Mouse (Mus musculus): Measurements from ENCODE around the gene Cyp2c65. TPM values are rescaled to one million over a fixed set of nuclear protein-coding genes. Genes with fewer than 3 reads are reported as not detected.
"Not testable (repeated sequence)": the region's sequence is repeated elsewhere in the genome, so short reads cannot be mapped to it uniquely, and the experiment has no call there.

The Cyp2c65 gene
- not detected for polyA plus RNA-seq (2017; shearing (Covaris generic))

DNA sequence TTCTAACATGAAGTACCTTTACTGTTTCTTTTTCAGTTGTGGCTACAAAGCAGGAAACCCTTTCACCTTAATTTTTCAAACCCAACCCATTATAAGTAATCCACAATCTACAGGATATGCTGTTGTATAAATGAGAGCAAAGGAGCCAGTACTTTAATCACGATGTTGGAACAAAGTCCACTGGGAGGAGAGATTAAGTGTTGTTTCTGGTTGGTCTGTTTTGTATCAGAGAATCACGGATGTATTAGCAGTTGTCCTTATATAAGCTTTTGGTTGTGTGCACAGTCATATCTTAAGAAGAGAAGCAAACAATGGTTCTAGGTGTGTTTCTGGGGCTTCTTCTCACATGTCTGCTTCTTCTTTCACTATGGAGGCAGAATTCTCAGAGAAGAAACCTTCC is at the start of gene Cyp2c65:
Gene Cyp2c65, plus strand, starts transcription at position 297 of the 400 bp plus-strand sequence.
- ATAC-seq = no peak

DNA sequence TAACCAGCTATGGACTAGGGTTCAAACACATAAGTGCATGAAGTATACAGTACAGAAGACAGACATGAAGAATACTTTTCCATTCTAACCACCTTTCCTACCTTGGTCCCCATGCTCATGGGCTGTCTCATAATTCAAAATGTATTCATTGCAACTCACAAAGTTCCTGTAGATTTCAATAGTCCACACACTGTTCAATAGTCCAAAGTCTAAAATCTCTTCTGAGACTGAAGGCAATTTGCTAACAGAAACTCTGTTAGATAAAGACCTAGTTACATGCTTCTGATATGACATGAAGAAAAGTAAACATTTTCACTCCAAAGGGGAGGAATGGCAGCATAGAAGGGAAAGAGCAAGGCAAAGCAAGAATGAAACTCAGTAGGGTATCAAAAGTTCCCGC is 2.9 kb upstream of the Cyp2c65 start:
- no peak for ATAC-seq

DNA sequence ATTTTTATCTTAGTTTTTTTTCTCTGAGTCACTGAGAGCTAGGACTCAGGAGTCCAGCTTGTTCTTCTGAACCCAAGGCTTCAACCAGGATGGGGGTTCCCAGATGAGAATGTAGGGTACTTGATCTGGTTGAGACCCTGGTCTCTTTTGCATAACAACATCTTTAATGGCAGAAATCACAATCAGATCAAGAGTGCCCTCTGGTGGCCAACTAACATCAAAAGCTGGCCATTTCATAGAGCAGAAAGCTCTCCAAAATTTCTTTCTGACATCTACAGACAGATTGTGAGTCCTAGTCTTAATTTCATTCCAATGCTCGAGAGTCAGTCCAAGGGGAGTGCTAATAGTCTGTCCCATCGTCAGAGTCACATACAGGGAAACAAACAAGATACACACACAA is 38.0 kb downstream of the Cyp2c65 start:
- not testable (repeated sequence) for ATAC-seq

DNA sequence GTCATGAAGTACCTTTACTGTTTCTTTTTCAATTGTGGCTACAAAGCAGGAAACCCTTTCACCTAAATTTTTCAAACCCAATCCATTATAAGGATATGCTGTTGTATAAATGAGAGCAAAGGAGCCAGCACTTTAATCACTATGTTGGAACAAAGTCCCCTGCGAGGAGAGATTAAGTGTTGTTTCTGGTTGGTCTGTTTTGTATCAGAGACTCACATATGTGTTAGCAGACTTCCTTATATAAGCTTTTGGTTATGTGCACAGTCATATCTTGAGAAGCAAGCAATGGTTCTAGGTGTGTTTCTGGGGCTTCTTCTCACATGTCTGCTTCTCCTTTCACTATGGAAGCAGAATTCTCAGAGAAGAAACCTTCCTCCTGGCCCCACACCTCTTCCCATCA is 52.8 kb downstream of the Cyp2c65 start, which contains the start of gene Cyp2c66:
Gene Cyp2c66, plus strand, starts transcription at position 255 of the 400 bp plus-strand sequence.
- ATAC-seq = no peak

Other genes with a start within 250 kb of the Cyp2c65 start
- gene Noc3l, start 241.8 kb upstream of the Cyp2c65 start, polyA plus RNA-seq (2017; shearing (Covaris generic)) = 1 to 10 TPM; 7.1 to 9.5 TPM
- under 1 TPM; 0.74 to 0.99 TPM for gene Tbc1d12, start 224.4 kb upstream of the Cyp2c65 start, polyA plus RNA-seq (2017; shearing (Covaris generic))
- gene Hells, start 130.1 kb upstream of the Cyp2c65 start, polyA plus RNA-seq (2017; shearing (Covaris generic)) = 10 to 100 TPM; 33.3 to 37.4 TPM
- not detected for gene Cyp2c55, start 54.0 kb upstream of the Cyp2c65 start, polyA plus RNA-seq (2017; shearing (Covaris generic))
- gene Cyp2c66, start 52.9 kb downstream of the Cyp2c65 start, polyA plus RNA-seq (2017; shearing (Covaris generic)) = not detected
- not detected for gene Cyp2c29, start 208.4 kb downstream of the Cyp2c65 start, polyA plus RNA-seq (2017; shearing (Covaris generic))

Data from activated CD4-positive, CD25-positive, alpha-beta regulatory T cell, adult 4 months (primary cell).